Mouse (Mus musculus) layer of hippocampus, adult 9-10 months (tissue): ENCODE results near the gene Limch1.
A peak's percentile ranks its signal among the peaks of the same experiment; 100 is the strongest.

Experiments used
- DNase-seq: peaks from one replicate; pipeline ENCODE4 v3.0.0; 2022; ENCODE audit warnings: low spot score

The Limch1 gene

GRCm38 (mm10) chr5:66934585-66934984 lies 189.0 kb downstream of the Limch1 start:
- DNase-seq: no peak

GRCm38 (mm10) chr5:66937376-66937775 lies 191.7 kb downstream of the Limch1 start:
- DNase-seq: no peak

- DNase-seq: no peak
Measured at GRCm38 (mm10) chr5:66941710-66942450, 196.3 kb downstream of the Limch1 start.

- no peak for DNase-seq
Measured at GRCm38 (mm10) chr5:66942922-66943321, 197.3 kb downstream of the Limch1 start.

GRCm38 (mm10) chr5:66943521-66943920 lies 197.9 kb downstream of the Limch1 start:
- DNase-seq: no peak

- no peak for DNase-seq
Measured at GRCm38 (mm10) chr5:66947958-66948357, 202.3 kb downstream of the Limch1 start.

GRCm38 (mm10) chr5:66949098-66949692 lies 203.6 kb downstream of the Limch1 start:
- DNase-seq: no peak

GRCm38 (mm10) chr5:66953375-66953774 lies 207.7 kb downstream of the Limch1 start:
- no peak for DNase-seq

- DNase-seq: peak; percentile 55
Measured at GRCm38 (mm10) chr5:66953971-66954644, 208.5 kb downstream of the Limch1 start.

GRCm38 (mm10) chr5:66955245-66955644 lies 209.6 kb downstream of the Limch1 start:
- DNase-seq: no peak

GRCm38 (mm10) chr5:66957656-66958055 lies 212.0 kb downstream of the Limch1 start:
- no peak for DNase-seq

- DNase-seq: no peak
Measured at GRCm38 (mm10) chr5:66958118-66958517, 212.5 kb downstream of the Limch1 start.

- no peak for DNase-seq
Measured at GRCm38 (mm10) chr5:66959968-66960367, 214.3 kb downstream of the Limch1 start.

GRCm38 (mm10) chr5:66965442-66965841 lies 219.8 kb downstream of the Limch1 start:
- DNase-seq: no peak

- no peak for DNase-seq
Measured at GRCm38 (mm10) chr5:66967147-66967546, 221.5 kb downstream of the Limch1 start.

GRCm38 (mm10) chr5:66967646-66968045 lies 222.0 kb downstream of the Limch1 start:
- no peak for DNase-seq

- peak; percentile 35 for DNase-seq
Measured at GRCm38 (mm10) chr5:66968059-66968833, 222.6 kb downstream of the Limch1 start.

- DNase-seq: no peak
Measured at GRCm38 (mm10) chr5:66968925-66969711, 223.5 kb downstream of the Limch1 start.

- DNase-seq: no peak
Measured at GRCm38 (mm10) chr5:66975621-66976020, 230.0 kb downstream of the Limch1 start.

GRCm38 (mm10) chr5:66979332-66980218 lies 233.9 kb downstream of the Limch1 start:
- no peak for DNase-seq

GRCm38 (mm10) chr5:66980862-66981261 lies 235.2 kb downstream of the Limch1 start:
- no peak for DNase-seq
